Mouse (Mus musculus) megakaryocyte, adult 5-6 weeks (primary cell): ENCODE results near the gene 4921517D22Rik. TPM values are rescaled to one million over a fixed set of nuclear protein-coding genes. Genes with fewer than 3 reads are reported as not detected.
"Not testable (repeated sequence)": the region's sequence is repeated elsewhere in the genome, so short reads cannot be mapped to it uniquely, and the experiment has no call there.

Experiments used
- ATAC-seq: 2 replicates; pipeline ENCODE4 v1.8.0; 2016; ENCODE audit warnings: mild to moderate bottlenecking, inconsistent platforms; ENCODE audit not compliant: poor library complexity, severe bottlenecking
- total RNA-seq, 2 experiments: library from RNA; stranded (forward) in 1 of 2; stranded (reverse) in 1 of 2; fragments of 153-499, 151-499 nt in 1 of 2; fragments of 221-1000, 200-1000 nt in 1 of 2; gene quantifications; 2 replicates each; pipeline versions ENCODE4 v1.2.3 to v1.2.4; 2015 to 2017

Gene 4921517D22Rik
- total RNA-seq (2015), result not detected in 2 replicates
- total RNA-seq (2017), result not detected in 2 replicates

- ATAC-seq, result no peak
Observed at GRCm38 (mm10) chr13:59694008-59694407, at the start of gene 4921517D22Rik. Gene 4921517D22Rik (minus strand): TSS chr13:59694108.

- peak; percentile 78 for ATAC-seq
Observed at GRCm38 (mm10) chr13:59741697-59742096, 47.8 kb upstream of the 4921517D22Rik start.

- no peak for ATAC-seq
Observed at GRCm38 (mm10) chr13:59741096-59741495, 47.2 kb upstream of the 4921517D22Rik start.

- no peak for ATAC-seq
Observed at GRCm38 (mm10) chr13:59739397-59739796, 45.5 kb upstream of the 4921517D22Rik start.

GRCm38 (mm10) chr13:59738455-59738854 lies 44.5 kb upstream of the 4921517D22Rik start:
- ATAC-seq, result no peak

GRCm38 (mm10) chr13:59735190-59735589 lies 41.3 kb upstream of the 4921517D22Rik start:
- peak; percentile 64 for ATAC-seq

- ATAC-seq, result not testable (repeated sequence)
Observed at GRCm38 (mm10) chr13:59734347-59734746, 40.4 kb upstream of the 4921517D22Rik start.

- ATAC-seq, result no peak
Observed at GRCm38 (mm10) chr13:59733936-59734335, 40.0 kb upstream of the 4921517D22Rik start.

GRCm38 (mm10) chr13:59731652-59732051 lies 37.7 kb upstream of the 4921517D22Rik start, which contains the start of gene Spata31d1d:
Gene Spata31d1d (minus strand): TSS chr13:59731752.
- no peak for ATAC-seq

GRCm38 (mm10) chr13:59728378-59729093 lies 34.6 kb upstream of the 4921517D22Rik start:
- ATAC-seq, result peak; percentile 96

- ATAC-seq, result no peak
Observed at GRCm38 (mm10) chr13:59726139-59726867, 32.4 kb upstream of the 4921517D22Rik start.

- ATAC-seq, result not testable (repeated sequence)
Observed at GRCm38 (mm10) chr13:59722089-59722488, 28.2 kb upstream of the 4921517D22Rik start.

GRCm38 (mm10) chr13:59719475-59719874 lies 25.6 kb upstream of the 4921517D22Rik start:
- ATAC-seq, result no peak

- not testable (repeated sequence) for ATAC-seq
Observed at GRCm38 (mm10) chr13:59718857-59719440, 25.0 kb upstream of the 4921517D22Rik start.

GRCm38 (mm10) chr13:59713710-59714109 lies 19.8 kb upstream of the 4921517D22Rik start:
- no peak for ATAC-seq

GRCm38 (mm10) chr13:59711984-59712383 lies 18.1 kb upstream of the 4921517D22Rik start, which contains the start of gene Spata31d1b:
Gene Spata31d1b (plus strand): TSS chr13:59712284.
- not testable (repeated sequence) for ATAC-seq

- no peak for ATAC-seq
Observed at GRCm38 (mm10) chr13:59710230-59710629, 16.3 kb upstream of the 4921517D22Rik start, which contains the start of gene Spata31d1a. Gene Spata31d1a (minus strand): TSS chr13:59710330.

- ATAC-seq, result peak; percentile 87
Observed at GRCm38 (mm10) chr13:59704562-59704961, 10.7 kb upstream of the 4921517D22Rik start.

- ATAC-seq, result no peak
Observed at GRCm38 (mm10) chr13:59703514-59703913, 9.6 kb upstream of the 4921517D22Rik start.

- ATAC-seq, result not testable (repeated sequence)
Observed at GRCm38 (mm10) chr13:59700137-59700536, 6.2 kb upstream of the 4921517D22Rik start.

- ATAC-seq, result no peak
Observed at GRCm38 (mm10) chr13:59699131-59699530, 5.2 kb upstream of the 4921517D22Rik start.
